Mouse (Mus musculus) hindbrain, embryonic 16.5 days (tissue): ENCODE measurements around the gene Cadm2. TPM values are rescaled to one million over a fixed set of nuclear protein-coding genes. Genes with fewer than 3 reads are reported as not detected.

Experiments
- ATAC-seq: fragments of 200-750 bp; cut with Nextera tagmentation; 2 replicates; pipeline ENCODE4 v1.8.0; 2017; ENCODE audit warnings: moderate TSS enrichment, moderate library complexity
- H3K27ac ChIP-seq: fragments of 300-500 bp; sonication (generic); 2 replicates; pipeline ENCODE4 v1.5.1; 2014; ENCODE audit warnings: low read depth, mild to moderate bottlenecking, control low read depth, low read length, moderate library complexity
- H3K27me3 ChIP-seq: fragments of 300-500 bp; sonication (generic); replicated peaks from 2 replicates; pipeline ENCODE4 v1.6.1; 2014; ENCODE audit warnings: low read length; ENCODE audit not compliant: control insufficient read depth, insufficient read depth
- H3K36me3 ChIP-seq: fragments of 300-500 bp; sonication (generic); 2 replicates; pipeline ENCODE4 v1.6.1; 2014; ENCODE audit warnings: mild to moderate bottlenecking, low read length, moderate library complexity, mixed read lengths; ENCODE audit not compliant: control insufficient read depth, insufficient read depth
- H3K4me1 ChIP-seq: fragments of 300-500 bp; sonication (generic); 2 replicates; pipeline ENCODE4 v1.6.1; 2014; ENCODE audit warnings: low read depth, low read length; ENCODE audit not compliant: control insufficient read depth, insufficient read depth
- H3K4me2 ChIP-seq: fragments of 300-500 bp; sonication (generic); 2 replicates; pipeline ENCODE4 v1.6.1; 2014; ENCODE audit warnings: mild to moderate bottlenecking, low read length, control low read depth, moderate library complexity
- H3K4me3 ChIP-seq: fragments of 300-500 bp; sonication (generic); 2 replicates; pipeline ENCODE4 v1.5.1; 2014; ENCODE audit warnings: mild to moderate bottlenecking, low read length, control low read depth, moderate library complexity
- H3K9ac ChIP-seq: fragments of 300-500 bp; sonication (generic); 2 replicates; pipeline ENCODE4 v1.6.1; 2014; ENCODE audit warnings: low read depth, mild to moderate bottlenecking, control low read depth, low read length, moderate library complexity
- H3K9me3 ChIP-seq: fragments of 300-500 bp; sonication (generic); 2 replicates; pipeline ENCODE4 v1.6.1; 2014; ENCODE audit warnings: mild to moderate bottlenecking, low read length, moderate library complexity; ENCODE audit not compliant: control insufficient read depth
- WGBS: fragments of 180-500 bp; shearing (Covaris S2); extraction: QIAGEN DNeasy Blood & Tissue Kit; methylation state at CpG from one replicate; pipeline ENCODE4 v1.1.7; 2014; 5-methylcytosine and 5-hydroxymethylcytosine counted together
- polyA plus RNA-seq: library from polyadenylated mRNA; unstranded; fragments of >200 nt; fragmentation: Nextera tagmentation; extraction: Ambion mirVana; gene quantifications from 2 replicates; pipeline ENCODE4 v1.2.1, GENCODE M21; 2015

Cadm2 gene
- polyA plus RNA-seq, 1 experiment from 2014 or later: 33.6 TPM

- Histone ChIP-seq H3K4me1 (no peaks in the 10 kb centered on the region), H3K36me3 (no peaks in the 10 kb centered on the region), H3K4me2 (no peak overlapping the region), H3K9me3 (no peaks in the 10 kb centered on the region), H3K4me3 (no peak overlapping the region), H3K27ac (no peak overlapping the region), H3K9ac (no peak overlapping the region), H3K27me3 (no peaks in the 10 kb centered on the region)
- no peak for ATAC-seq
- 73% methylated on average over 12 of the region's 12 CpGs for WGBS
Observed at GRCm38 (mm10) chr16:66919889-66920402, 700.8 kb downstream of the Cadm2 start.

- no peak overlapping the region for H3K9ac ChIP-seq
- H3K27ac ChIP-seq: no peak overlapping the region
- 57% methylated on average over 3 of the region's 3 CpGs for WGBS
- H3K4me2 ChIP-seq: no peak overlapping the region
- ATAC-seq: no peak
- H3K4me1 ChIP-seq: peaks cover 2% of the 10 kb centered on the region; the same call in 1 of the 2 replicates
- no peak overlapping the region for H3K4me3 ChIP-seq
- no peaks in the 10 kb centered on the region for H3K9me3 ChIP-seq
- no peaks in the 10 kb centered on the region for H3K27me3 ChIP-seq
- no peaks in the 10 kb centered on the region for H3K36me3 ChIP-seq
Observed at GRCm38 (mm10) chr16:66901801-66902200, 718.9 kb downstream of the Cadm2 start.

- ATAC-seq: peak; percentile 48; the same call in 1 of the 2 replicates
- Histone ChIP-seq H3K27me3 (no peaks in the 10 kb centered on the region), H3K4me2 (no peak overlapping the region), H3K9me3 (no peaks in the 10 kb centered on the region), H3K36me3 (no peaks in the 10 kb centered on the region), H3K27ac (no peak overlapping the region), H3K9ac (no peak overlapping the region), H3K4me3 (no peak overlapping the region), H3K4me1 (peaks cover 2% of the 10 kb centered on the region; the same call in 1 of the 2 replicates)
- whole genome bisulfite sequencing: 29% methylated on average over 4 of the region's 4 CpGs
Observed at GRCm38 (mm10) chr16:66900664-66901063, 720.0 kb downstream of the Cadm2 start.

- no peaks in the 10 kb centered on the region for H3K4me1 ChIP-seq
- H3K27ac ChIP-seq: no peak overlapping the region
- H3K9ac ChIP-seq: no peak overlapping the region
- no peak overlapping the region for H3K4me2 ChIP-seq
- ATAC-seq: peak; percentile 84
- no peaks in the 10 kb centered on the region for H3K36me3 ChIP-seq
- no peaks in the 10 kb centered on the region for H3K9me3 ChIP-seq
- WGBS: 69% methylated on average over 6 of the region's 6 CpGs
- no peaks in the 10 kb centered on the region for H3K27me3 ChIP-seq
- no peak overlapping the region for H3K4me3 ChIP-seq
Observed at GRCm38 (mm10) chr16:66892359-66892758, 728.3 kb downstream of the Cadm2 start.

- Histone ChIP-seq H3K27me3 (no peaks in the 10 kb centered on the region), H3K9ac (no peak overlapping the region), H3K9me3 (no peaks in the 10 kb centered on the region), H3K36me3 (no peaks in the 10 kb centered on the region), H3K4me1 (no peaks in the 10 kb centered on the region), H3K4me3 (no peak overlapping the region), H3K27ac (no peak overlapping the region), H3K4me2 (no peak overlapping the region)
- no peak for ATAC-seq
- WGBS: 64% methylated on average over 6 of the region's 6 CpGs
Observed at GRCm38 (mm10) chr16:66891559-66892247, 729.0 kb downstream of the Cadm2 start.

- Histone ChIP-seq H3K27ac (no peak overlapping the region), H3K4me3 (no peak overlapping the region), H3K27me3 (no peaks in the 10 kb centered on the region), H3K36me3 (no peaks in the 10 kb centered on the region), H3K9ac (no peak overlapping the region), H3K4me2 (no peak overlapping the region), H3K4me1 (no peaks in the 10 kb centered on the region), H3K9me3 (no peaks in the 10 kb centered on the region)
- ATAC-seq: no peak
- WGBS: 89% methylated on average over 8 of the region's 8 CpGs
Observed at GRCm38 (mm10) chr16:66889907-66890306, 730.8 kb downstream of the Cadm2 start.

- WGBS: 56% methylated on average over 3 of the region's 3 CpGs
- Histone ChIP-seq H3K4me3 (no peak overlapping the region), H3K27me3 (no peaks in the 10 kb centered on the region), H3K4me1 (no peaks in the 10 kb centered on the region), H3K9ac (no peak overlapping the region), H3K36me3 (no peaks in the 10 kb centered on the region), H3K9me3 (no peaks in the 10 kb centered on the region), H3K27ac (no peak overlapping the region), H3K4me2 (no peak overlapping the region)
- no peak for ATAC-seq
Observed at GRCm38 (mm10) chr16:66882597-66882996, 738.1 kb downstream of the Cadm2 start.

- Histone ChIP-seq H3K9ac (no peak overlapping the region), H3K4me2 (no peak overlapping the region), H3K9me3 (no peaks in the 10 kb centered on the region), H3K27me3 (no peaks in the 10 kb centered on the region), H3K27ac (no peak overlapping the region), H3K4me1 (no peaks in the 10 kb centered on the region), H3K36me3 (no peaks in the 10 kb centered on the region), H3K4me3 (no peak overlapping the region)
- ATAC-seq: no peak
- 82% methylated on average over 3 of the region's 3 CpGs for WGBS
Observed at GRCm38 (mm10) chr16:66871201-66871600, 749.5 kb downstream of the Cadm2 start.

- no peak overlapping the region for H3K9ac ChIP-seq
- H3K4me1 ChIP-seq: no peaks in the 10 kb centered on the region
- H3K36me3 ChIP-seq: no peaks in the 10 kb centered on the region
- no peaks in the 10 kb centered on the region for H3K9me3 ChIP-seq
- no peak for ATAC-seq
- H3K4me3 ChIP-seq: no peak overlapping the region
- 42% methylated on average over 3 of the region's 3 CpGs for whole genome bisulfite sequencing
- no peaks in the 10 kb centered on the region for H3K27me3 ChIP-seq
- no peak overlapping the region for H3K4me2 ChIP-seq
- no peak overlapping the region for H3K27ac ChIP-seq
Observed at GRCm38 (mm10) chr16:66851047-66851446, 769.7 kb downstream of the Cadm2 start.
